Mouse (Mus musculus) myocyte (in vitro differentiated cells): Measurements from ENCODE around the gene Prss38.

Experiments used
- POLR2A ChIP-seq: IDR thresholded peaks from one replicate; pipeline ENCODE4 v1.6.1; 2011; ENCODE audit warnings: low read depth, mild to moderate bottlenecking, control low read depth, moderate library complexity; ENCODE audit not compliant: insufficient read length
- USF1 ChIP-seq: IDR thresholded peaks from one replicate; pipeline ENCODE4 v1.6.1; 2011; ENCODE audit warnings: low read depth, mild to moderate bottlenecking, control low read depth, moderate library complexity

GRCm38 (mm10) chr11:59375475-59375874 is at the start of gene Prss38:
- TF ChIP-seq POLR2A (no peak), USF1 (no peak)
